In genomic region chr6:71627325-71627724, GRCm38 (mm10) we compare ENCODE assay signal across 31 mouse cellular contexts.
"Had no signal": no experiment of that assay in that cellular context is flagged by ENCODE, and none has a peak within 500 bp of the region (broad histone marks: within the 10 kb centered on the region; RNA-seq: fewer than 3 reads in every experiment).

No protein-coding gene starts in this region.

- ATAC-seq: liver, embryonic 12.5 days; liver, postnatal 0 days; midbrain, embryonic 13.5 days; midbrain, embryonic 15.5 days; midbrain, embryonic 16.5 days had no signal

- H3K9ac ChIP-seq: limb, embryonic 12.5 days; limb, embryonic 13.5 days; limb, embryonic 15.5 days; liver, embryonic 12.5 days; liver, embryonic 13.5 days; liver, embryonic 14.5 days; liver, embryonic 15.5 days; liver, postnatal 0 days; lung, embryonic 14.5 days; lung, embryonic 15.5 days; midbrain, embryonic 12.5 days; midbrain, embryonic 13.5 days; midbrain, embryonic 15.5 days; neural tube, embryonic 12.5 days had no signal

- H3K27me3 ChIP-seq: limb, embryonic 12.5 days; limb, embryonic 13.5 days; limb, embryonic 15.5 days; liver, embryonic 12.5 days; liver, embryonic 13.5 days; liver, embryonic 15.5 days; lung, embryonic 15.5 days; megakaryocyte, embryonic 14.5 days; midbrain, embryonic 12.5 days; midbrain, embryonic 13.5 days; midbrain, embryonic 15.5 days; neural tube, embryonic 12.5 days had no signal

- H3K4me2 ChIP-seq: limb, embryonic 12.5 days; limb, embryonic 13.5 days; limb, embryonic 15.5 days; liver, embryonic 11.5 days; liver, embryonic 12.5 days; liver, embryonic 13.5 days; liver, embryonic 15.5 days; lung, embryonic 14.5 days; lung, embryonic 15.5 days; midbrain, embryonic 11.5 days; midbrain, embryonic 12.5 days; midbrain, embryonic 13.5 days; midbrain, embryonic 15.5 days; neural tube, embryonic 12.5 days had no signal

- H3K27ac ChIP-seq: limb, embryonic 10.5 days; limb, embryonic 12.5 days; limb, embryonic 13.5 days; limb, embryonic 15.5 days; liver, embryonic 12.5 days; liver, embryonic 13.5 days; liver, embryonic 14.5 days; liver, embryonic 15.5 days; lung, embryonic 15.5 days; macrophage; midbrain, embryonic 10.5 days; midbrain, embryonic 12.5 days; midbrain, embryonic 13.5 days; midbrain, embryonic 15.5 days; neural tube, embryonic 12.5 days had no signal

- DNase-seq: left cerebral cortex, postnatal 4 days; liver; liver, embryonic 13.5 days; liver, postnatal 0 days; lung, adult 18-20 months; lung, adult 2 months; lung, embryonic 14.5 days; lung, postnatal 10 days; lung, postnatal 14 days; lung, postnatal 36 days; lung, postnatal 4 days; midbrain, embryonic 14.5 days had no signal

- H3K4me3 ChIP-seq: limb, embryonic 10.5 days; limb, embryonic 12.5 days; limb, embryonic 13.5 days; limb, embryonic 15.5 days; liver, embryonic 12.5 days; liver, embryonic 13.5 days; liver, embryonic 15.5 days; lung, embryonic 15.5 days; megakaryocyte, embryonic 14.5 days; midbrain, embryonic 10.5 days; midbrain, embryonic 12.5 days; midbrain, embryonic 13.5 days; midbrain, embryonic 15.5 days; myocyte; neural tube, embryonic 12.5 days had no signal

- H3K9me3 ChIP-seq: limb, embryonic 10.5 days; limb, embryonic 12.5 days; limb, embryonic 13.5 days; limb, embryonic 15.5 days; liver, embryonic 12.5 days; liver, embryonic 13.5 days; liver, embryonic 15.5 days; lung, embryonic 15.5 days; megakaryocyte, embryonic 14.5 days; midbrain, embryonic 10.5 days; midbrain, embryonic 12.5 days; midbrain, embryonic 13.5 days; midbrain, embryonic 15.5 days; neural tube, embryonic 12.5 days had no signal
